Mouse (Mus musculus): ENCODE data around the gene Ecpas. TPM values are rescaled to one million over a fixed set of nuclear protein-coding genes. Genes with fewer than 3 reads are reported as not detected.

Gene Ecpas
- polyA plus RNA-seq, 1 experiment = 40.5 TPM

DNA sequence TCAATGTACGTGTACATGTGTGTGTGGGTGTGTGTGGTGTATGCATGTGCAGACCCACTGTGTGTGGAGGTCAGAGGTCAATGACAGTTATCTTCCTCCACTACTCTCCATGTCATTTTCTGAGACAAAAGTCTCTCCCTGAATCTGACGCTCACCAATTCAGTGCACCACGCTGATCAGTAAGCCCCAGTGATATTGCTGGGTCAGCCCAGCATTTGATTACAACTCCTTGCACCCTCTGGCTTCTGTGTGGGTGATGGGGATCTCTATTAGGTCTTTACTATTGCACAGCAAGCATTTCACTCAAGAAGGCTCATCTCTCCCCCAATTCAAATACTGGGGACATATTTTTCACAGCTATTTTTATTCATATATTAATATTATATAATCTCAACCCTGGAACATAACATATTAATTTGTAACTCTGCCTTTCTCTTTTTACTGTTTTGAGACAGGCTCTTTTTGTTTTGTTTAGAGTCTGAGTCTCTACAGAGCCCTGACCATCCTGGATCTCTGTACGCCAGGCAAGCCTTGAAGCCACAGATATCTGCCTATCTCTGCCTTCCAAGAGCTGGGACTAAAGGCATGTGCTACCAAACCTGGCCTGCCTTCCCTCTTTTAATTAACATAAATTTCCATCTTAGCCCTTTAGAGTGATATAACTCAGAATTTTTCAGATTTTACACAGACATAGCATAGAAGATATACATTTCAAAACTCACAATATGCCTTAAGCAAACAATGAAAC is 22.3 kb downstream of the Ecpas start:
- Histone ChIP-seq H3K4me1 (ENCODE audit: control insufficient read depth, insufficient read depth, low read length) (no peaks in the 10 kb centered on the region; the same call in 1 of the 2 replicates), H3K27ac (ENCODE audit: insufficient read depth, low read length) (no peak overlapping the region), H3K4me3 (ENCODE audit: insufficient read depth, low read length) (no peak overlapping the region)
- no peak for TF ChIP-seq POLR2A (IDR thresholded peaks at IDR 0.05; ENCODE audit: extremely low read depth, insufficient read depth, low read length)
- TF ChIP-seq CTCF (IDR thresholded peaks at IDR 0.05; ENCODE audit: extremely low read depth, insufficient read depth, low read length) = no peak

DNA sequence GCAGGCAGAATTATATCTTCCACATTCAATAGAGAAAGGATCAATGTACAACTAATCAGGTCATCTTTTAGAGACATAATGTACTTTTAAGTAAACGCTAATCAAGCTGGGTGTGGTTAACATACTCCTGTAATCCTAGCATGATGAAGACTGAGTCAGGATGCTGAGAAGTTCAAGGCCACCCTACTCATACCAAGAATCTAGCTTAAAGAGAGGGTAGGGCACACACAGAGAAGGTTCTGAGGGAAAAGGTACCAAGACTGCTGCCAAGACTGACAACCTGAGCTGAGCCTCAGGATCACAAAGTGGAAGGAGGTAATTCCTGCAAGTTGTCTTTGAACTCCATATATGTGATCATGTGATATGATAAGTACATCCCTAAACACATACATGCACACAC is 24.0 kb downstream of the Ecpas start:
- Histone ChIP-seq H3K4me1 (ENCODE audit: control insufficient read depth, insufficient read depth, low read length) (peaks cover 1% of the 10 kb centered on the region; the same call in 1 of the 2 replicates), H3K27ac (ENCODE audit: insufficient read depth, low read length) (no peak overlapping the region), H3K4me3 (ENCODE audit: insufficient read depth, low read length) (no peak overlapping the region)
- TF ChIP-seq POLR2A (IDR thresholded peaks at IDR 0.05; ENCODE audit: extremely low read depth, insufficient read depth, low read length) (no peak), CTCF (IDR thresholded peaks at IDR 0.05; ENCODE audit: extremely low read depth, insufficient read depth, low read length) (no peak)

GRCm38 (mm10) chr4:58887626-58888025 is 24.9 kb downstream of the Ecpas start:
- TF ChIP-seq POLR2A (IDR thresholded peaks at IDR 0.05; ENCODE audit: extremely low read depth, insufficient read depth, low read length) (no peak), CTCF (IDR thresholded peaks at IDR 0.05; ENCODE audit: extremely low read depth, insufficient read depth, low read length) (no peak)
- Histone ChIP-seq H3K4me1 (ENCODE audit: control insufficient read depth, insufficient read depth, low read length) (peaks cover 1% of the 10 kb centered on the region; the same call in 1 of the 2 replicates), H3K4me3 (ENCODE audit: insufficient read depth, low read length) (no peak overlapping the region), H3K27ac (ENCODE audit: insufficient read depth, low read length) (no peak overlapping the region)

GRCm38 (mm10) chr4:58886778-58887177 is 25.8 kb downstream of the Ecpas start:
- Histone ChIP-seq H3K27ac (ENCODE audit: insufficient read depth, low read length) (no peak overlapping the region), H3K4me3 (ENCODE audit: insufficient read depth, low read length) (no peak overlapping the region), H3K4me1 (ENCODE audit: control insufficient read depth, insufficient read depth, low read length) (peaks cover 1% of the 10 kb centered on the region; the same call in 1 of the 2 replicates)
- TF ChIP-seq POLR2A (IDR thresholded peaks at IDR 0.05; ENCODE audit: extremely low read depth, insufficient read depth, low read length) = no peak
- no peak for TF ChIP-seq CTCF (IDR thresholded peaks at IDR 0.05; ENCODE audit: extremely low read depth, insufficient read depth, low read length)

DNA sequence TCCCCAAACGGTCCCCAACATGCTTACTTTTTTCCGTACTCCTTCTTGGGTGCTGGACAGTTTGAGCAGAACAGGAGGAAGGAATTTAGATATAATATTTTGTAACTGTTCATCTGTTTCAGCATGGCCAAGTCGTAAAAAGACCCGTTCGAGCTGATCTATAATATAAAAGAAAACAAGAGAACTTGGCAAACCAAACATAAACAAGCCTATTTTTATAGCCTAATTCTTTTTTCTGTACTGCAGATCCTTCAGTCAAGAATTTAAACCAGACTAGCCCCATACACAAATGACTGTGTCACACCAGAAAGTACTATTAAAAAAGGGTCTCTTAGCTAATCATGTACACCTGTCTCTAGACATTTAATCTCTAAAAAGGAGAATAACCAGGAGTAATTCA is 27.2 kb downstream of the Ecpas start:
- Histone ChIP-seq H3K27ac (ENCODE audit: insufficient read depth, low read length) (no peak overlapping the region), H3K4me1 (ENCODE audit: control insufficient read depth, insufficient read depth, low read length) (peaks cover 1% of the 10 kb centered on the region; the same call in 1 of the 2 replicates), H3K4me3 (ENCODE audit: insufficient read depth, low read length) (no peak overlapping the region)
- TF ChIP-seq POLR2A (IDR thresholded peaks at IDR 0.05; ENCODE audit: extremely low read depth, insufficient read depth, low read length) = no peak
- no peak for TF ChIP-seq CTCF (IDR thresholded peaks at IDR 0.05; ENCODE audit: extremely low read depth, insufficient read depth, low read length)

DNA sequence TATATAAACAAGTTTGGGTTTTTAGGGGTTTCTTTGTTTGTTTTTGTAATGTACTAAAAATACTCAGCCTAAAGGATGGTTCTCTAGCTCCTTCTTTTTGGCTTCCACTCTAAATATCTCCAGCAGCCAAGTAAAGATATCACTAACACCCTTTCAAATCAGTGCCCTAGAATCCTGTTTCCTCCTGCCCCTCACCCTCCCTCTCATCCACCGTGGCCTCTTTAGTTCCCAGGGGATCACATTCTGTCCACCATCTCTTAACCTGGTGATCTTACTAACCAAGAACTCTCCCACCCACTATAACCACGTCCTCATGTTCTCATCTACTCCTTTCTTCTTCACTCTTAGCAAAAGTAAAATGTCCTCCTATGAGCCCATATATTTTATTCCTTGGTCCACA is 28.7 kb downstream of the Ecpas start:
- no peak for TF ChIP-seq POLR2A (IDR thresholded peaks at IDR 0.05; ENCODE audit: extremely low read depth, insufficient read depth, low read length)
- TF ChIP-seq CTCF (IDR thresholded peaks at IDR 0.05; ENCODE audit: extremely low read depth, insufficient read depth, low read length) = no peak
- Histone ChIP-seq H3K27ac (ENCODE audit: insufficient read depth, low read length) (no peak overlapping the region), H3K4me3 (ENCODE audit: insufficient read depth, low read length) (no peak overlapping the region)

GRCm38 (mm10) chr4:58874373-58874772 is 38.2 kb downstream of the Ecpas start:
- H3K27ac ChIP-seq (ENCODE audit: insufficient read depth, low read length) = no peak overlapping the region
- no peaks in the 10 kb centered on the region for H3K4me1 ChIP-seq (ENCODE audit: control insufficient read depth, insufficient read depth, low read length)
- no peak overlapping the region for H3K4me3 ChIP-seq (ENCODE audit: insufficient read depth, low read length)
- no peak for TF ChIP-seq CTCF (IDR thresholded peaks at IDR 0.05; ENCODE audit: extremely low read depth, insufficient read depth, low read length)
- no peak for TF ChIP-seq POLR2A (IDR thresholded peaks at IDR 0.05; ENCODE audit: extremely low read depth, insufficient read depth, low read length)

More for the DNA sequence above, 28.7 kb downstream of the Ecpas start:
- H3K4me1 ChIP-seq (ENCODE audit: control insufficient read depth, insufficient read depth, low read length) = peaks cover 1% of the 10 kb centered on the region; the same call in 1 of the 2 replicates

DNA sequence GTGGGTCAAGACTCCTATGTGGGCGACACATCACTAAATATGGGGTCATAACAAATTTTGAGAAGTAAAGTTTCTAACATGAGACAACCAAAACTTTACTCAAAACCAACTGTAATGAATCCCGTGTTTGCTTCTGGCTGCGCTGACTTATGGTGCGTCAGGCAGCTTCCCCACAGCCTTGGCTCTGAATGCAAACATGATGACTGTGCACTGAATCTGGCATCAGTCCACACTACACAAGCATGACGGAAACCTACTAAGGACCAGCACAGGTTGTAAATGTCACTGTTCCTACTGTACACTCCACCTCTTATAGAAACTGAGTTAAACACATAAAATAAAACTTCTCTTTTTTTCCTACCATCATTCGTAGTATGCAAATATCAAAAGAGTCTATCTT is 45.3 kb downstream of the Ecpas start:
- Histone ChIP-seq H3K4me3 (ENCODE audit: insufficient read depth, low read length) (no peak overlapping the region), H3K4me1 (ENCODE audit: control insufficient read depth, insufficient read depth, low read length) (peaks cover 1% of the 10 kb centered on the region; the same call in 1 of the 2 replicates), H3K27ac (ENCODE audit: insufficient read depth, low read length) (no peak overlapping the region)
- no peak for TF ChIP-seq POLR2A (IDR thresholded peaks at IDR 0.05; ENCODE audit: extremely low read depth, insufficient read depth, low read length)
- no peak for TF ChIP-seq CTCF (IDR thresholded peaks at IDR 0.05; ENCODE audit: extremely low read depth, insufficient read depth, low read length)

DNA sequence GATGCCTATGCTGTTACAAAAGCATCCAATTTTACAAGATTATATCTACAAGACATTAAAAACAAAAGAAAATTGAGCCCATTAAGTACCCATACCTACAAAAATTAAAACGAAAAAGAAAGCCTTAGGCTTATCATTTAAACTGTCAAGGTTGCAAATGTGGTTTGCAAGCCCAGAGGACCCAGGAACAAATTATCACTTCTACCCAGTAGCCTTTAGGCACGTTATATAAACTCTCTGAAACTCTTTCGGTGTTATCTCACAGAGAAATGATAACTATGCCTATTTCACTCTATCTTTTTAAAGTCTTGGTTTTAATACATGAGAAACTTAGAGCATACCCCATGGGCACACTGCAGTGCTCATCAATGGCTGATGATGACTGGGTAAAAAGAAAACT is 79.6 kb downstream of the Ecpas start:
- no peaks in the 10 kb centered on the region; the same call in 1 of the 2 replicates for H3K4me1 ChIP-seq (ENCODE audit: control insufficient read depth, insufficient read depth, low read length)
- no peak overlapping the region for H3K4me3 ChIP-seq (ENCODE audit: insufficient read depth, low read length)
- H3K27ac ChIP-seq (ENCODE audit: insufficient read depth, low read length) = no peak overlapping the region
- no peak for TF ChIP-seq POLR2A (IDR thresholded peaks at IDR 0.05; ENCODE audit: extremely low read depth, insufficient read depth, low read length)
- TF ChIP-seq CTCF (IDR thresholded peaks at IDR 0.05; ENCODE audit: extremely low read depth, insufficient read depth, low read length) = no peak

DNA sequence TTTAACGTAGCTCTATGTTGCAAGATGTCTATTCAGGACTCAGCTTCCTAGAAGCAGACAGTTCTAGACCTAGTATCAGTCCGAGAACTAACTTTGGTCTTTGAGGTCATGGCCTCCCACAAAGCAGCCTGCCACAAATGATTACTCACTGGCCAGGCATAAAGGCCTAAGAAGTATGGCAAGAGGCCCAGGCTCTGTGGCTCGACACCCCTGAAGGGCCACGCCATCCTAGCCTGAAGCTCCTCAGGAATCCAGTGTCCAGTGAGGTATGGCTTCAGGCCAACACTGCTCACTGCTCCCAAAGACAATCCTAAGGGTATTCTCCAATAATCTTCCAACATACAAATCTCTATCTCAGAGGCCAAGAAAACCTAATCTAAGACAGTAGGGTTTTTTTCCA is 86.6 kb downstream of the Ecpas start:
- no peak overlapping the region for H3K27ac ChIP-seq (ENCODE audit: insufficient read depth, low read length)
- TF ChIP-seq CTCF (IDR thresholded peaks at IDR 0.05; ENCODE audit: extremely low read depth, insufficient read depth, low read length) = no peak
- TF ChIP-seq POLR2A (IDR thresholded peaks at IDR 0.05; ENCODE audit: extremely low read depth, insufficient read depth, low read length) = no peak
- no peaks in the 10 kb centered on the region for H3K4me1 ChIP-seq (ENCODE audit: control insufficient read depth, insufficient read depth, low read length)
- H3K4me3 ChIP-seq (ENCODE audit: insufficient read depth, low read length) = no peak overlapping the region
